Mouse (Mus musculus): ENCODE results near the gene Bpifc. TPM values are rescaled to one million over a fixed set of nuclear protein-coding genes. Genes with fewer than 3 reads are reported as not detected.

Bpifc gene
- polyA plus RNA-seq (2015; fragmentation: Nextera tagmentation; extraction: Ambion mirVana), result 0.04 TPM in 1 of 2 replicates, not detected in the other

- no peaks in the 10 kb centered on the region for H3K36me3 ChIP-seq (ENCODE audit: control insufficient read depth, insufficient read depth)
- no peak for ATAC-seq (ENCODE audit: low read depth)
- H3K27ac ChIP-seq (ENCODE audit: low read length), result no peak within 1 kb of the TSS
- H3K9ac ChIP-seq (ENCODE audit: low read depth, low read length), result no peak within 1 kb of the TSS
- no peaks in the 10 kb centered on the region for H3K9me3 ChIP-seq (replicated peaks; ENCODE audit: control insufficient read depth, low read length)
- no peaks in the 10 kb centered on the region for H3K4me1 ChIP-seq (ENCODE audit: control insufficient read depth, low read depth, low read length)
- no peaks in the 10 kb centered on the region for H3K27me3 ChIP-seq (ENCODE audit: control insufficient read depth, insufficient read depth, low read depth, low read length)
- no peak within 1 kb of the TSS for H3K4me2 ChIP-seq (ENCODE audit: low read depth, low read length)
- no peak within 1 kb of the TSS for H3K4me3 ChIP-seq (ENCODE audit: low read depth, low read length)
- 73% methylated on average over 2 of the region's 2 CpGs for WGBS (ENCODE audit: insufficient replicate concordance)
Measured at GRCm38 (mm10) chr10:86011781-86012180, at the start of gene Bpifc. Gene Bpifc (minus strand): TSS chr10:86011895.

GRCm38 (mm10) chr10:86060267-86060666, 48.6 kb upstream of the Bpifc start:
- 68% methylated on average over 3 of the region's 3 CpGs for WGBS (ENCODE audit: insufficient replicate concordance)

GRCm38 (mm10) chr10:86057712-86058111, 46.0 kb upstream of the Bpifc start:
- Histone ChIP-seq H3K27me3 (ENCODE audit: control insufficient read depth, insufficient read depth, low read depth, low read length) (no peaks in the 10 kb centered on the region), H3K27ac (ENCODE audit: low read length) (no peak overlapping the region), H3K4me2 (ENCODE audit: low read depth, low read length) (no peak overlapping the region), H3K4me1 (ENCODE audit: control insufficient read depth, low read depth, low read length) (peaks cover 8% of the 10 kb centered on the region), H3K9me3 (replicated peaks; ENCODE audit: control insufficient read depth, low read length) (no peaks in the 10 kb centered on the region), H3K4me3 (ENCODE audit: low read depth, low read length) (no peak overlapping the region), H3K9ac (ENCODE audit: low read depth, low read length) (no peak overlapping the region), H3K36me3 (ENCODE audit: control insufficient read depth, insufficient read depth) (0 out of 2 replicates have a peak, but pooled peaks cover 5% of the 10 kb centered on the region)
- ATAC-seq (ENCODE audit: low read depth), result no peak
- 83% methylated on average over 2 of the region's 2 CpGs for WGBS (ENCODE audit: insufficient replicate concordance)

More at GRCm38 (mm10) chr10:86060267-86060666, 48.6 kb upstream of the Bpifc start:
- Histone ChIP-seq H3K27ac (ENCODE audit: low read length) (no peak overlapping the region), H3K27me3 (ENCODE audit: control insufficient read depth, insufficient read depth, low read depth, low read length) (no peaks in the 10 kb centered on the region), H3K9me3 (replicated peaks; ENCODE audit: control insufficient read depth, low read length) (no peaks in the 10 kb centered on the region), H3K4me3 (ENCODE audit: low read depth, low read length) (no peak overlapping the region), H3K4me2 (ENCODE audit: low read depth, low read length) (no peak overlapping the region), H3K36me3 (ENCODE audit: control insufficient read depth, insufficient read depth) (no peaks in the 10 kb centered on the region), H3K9ac (ENCODE audit: low read depth, low read length) (no peak overlapping the region), H3K4me1 (ENCODE audit: control insufficient read depth, low read depth, low read length) (no peaks in the 10 kb centered on the region)
- no peak for ATAC-seq (ENCODE audit: low read depth)

GRCm38 (mm10) chr10:86057286-86057685, 45.6 kb upstream of the Bpifc start:
- H3K4me2 ChIP-seq (ENCODE audit: low read depth, low read length), result no peak overlapping the region
- WGBS (ENCODE audit: insufficient replicate concordance), result 90% methylated on average over 11 of the region's 11 CpGs
- no peak for ATAC-seq (ENCODE audit: low read depth)

GRCm38 (mm10) chr10:86056297-86056903, 44.7 kb upstream of the Bpifc start:
- no peaks in the 10 kb centered on the region for H3K9me3 ChIP-seq (replicated peaks; ENCODE audit: control insufficient read depth, low read length)
- ATAC-seq (ENCODE audit: low read depth), result no peak
- H3K27ac ChIP-seq (ENCODE audit: low read length), result no peak overlapping the region
- H3K4me1 ChIP-seq (ENCODE audit: control insufficient read depth, low read depth, low read length), result peaks cover 13% of the 10 kb centered on the region
- no peak overlapping the region for H3K4me2 ChIP-seq (ENCODE audit: low read depth, low read length)
- 80% methylated on average over 8 of the region's 8 CpGs for WGBS (ENCODE audit: insufficient replicate concordance)
- H3K36me3 ChIP-seq (ENCODE audit: control insufficient read depth, insufficient read depth), result peaks cover 7% of the 10 kb centered on the region
- no peak overlapping the region for H3K4me3 ChIP-seq (ENCODE audit: low read depth, low read length)
- no peak overlapping the region for H3K9ac ChIP-seq (ENCODE audit: low read depth, low read length)
- H3K27me3 ChIP-seq (ENCODE audit: control insufficient read depth, insufficient read depth, low read depth, low read length), result no peaks in the 10 kb centered on the region

More at GRCm38 (mm10) chr10:86057286-86057685, 45.6 kb upstream of the Bpifc start:
- H3K27ac ChIP-seq (ENCODE audit: low read length), result no peak overlapping the region
- no peaks in the 10 kb centered on the region for H3K9me3 ChIP-seq (replicated peaks; ENCODE audit: control insufficient read depth, low read length)
- H3K4me1 ChIP-seq (ENCODE audit: control insufficient read depth, low read depth, low read length), result peaks cover 8% of the 10 kb centered on the region
- 0 out of 2 replicates have a peak, but pooled peaks cover 5% of the 10 kb centered on the region for H3K36me3 ChIP-seq (ENCODE audit: control insufficient read depth, insufficient read depth)
- H3K9ac ChIP-seq (ENCODE audit: low read depth, low read length), result no peak overlapping the region
- H3K27me3 ChIP-seq (ENCODE audit: control insufficient read depth, insufficient read depth, low read depth, low read length), result no peaks in the 10 kb centered on the region
- H3K4me3 ChIP-seq (ENCODE audit: low read depth, low read length), result no peak overlapping the region

- Histone ChIP-seq H3K4me2 (ENCODE audit: low read depth, low read length) (no peak overlapping the region), H3K27me3 (ENCODE audit: control insufficient read depth, insufficient read depth, low read depth, low read length) (no peaks in the 10 kb centered on the region), H3K9ac (ENCODE audit: low read depth, low read length) (no peak overlapping the region), H3K4me1 (ENCODE audit: control insufficient read depth, low read depth, low read length) (peaks cover 13% of the 10 kb centered on the region), H3K9me3 (replicated peaks; ENCODE audit: control insufficient read depth, low read length) (no peaks in the 10 kb centered on the region), H3K36me3 (ENCODE audit: control insufficient read depth, insufficient read depth) (peaks cover 32% of the 10 kb centered on the region), H3K27ac (ENCODE audit: low read length) (peak overlapping the region; percentile 45; the same call in 1 of the 2 replicates), H3K4me3 (ENCODE audit: low read depth, low read length) (no peak overlapping the region)
- WGBS (ENCODE audit: insufficient replicate concordance), result 30% methylated on average over 10 of the region's 10 CpGs
- peak; percentile 75 for ATAC-seq (ENCODE audit: low read depth)
Measured at GRCm38 (mm10) chr10:86052818-86053522, 41.3 kb upstream of the Bpifc start.

- ATAC-seq (ENCODE audit: low read depth), result no peak
- H3K4me3 ChIP-seq (ENCODE audit: low read depth, low read length), result no peak overlapping the region
- no peak overlapping the region for H3K27ac ChIP-seq (ENCODE audit: low read length)
- WGBS (ENCODE audit: insufficient replicate concordance), result 85% methylated on average over 2 of the region's 2 CpGs
- no peak overlapping the region for H3K4me2 ChIP-seq (ENCODE audit: low read depth, low read length)
- no peaks in the 10 kb centered on the region for H3K27me3 ChIP-seq (ENCODE audit: control insufficient read depth, insufficient read depth, low read depth, low read length)
- H3K9ac ChIP-seq (ENCODE audit: low read depth, low read length), result no peak overlapping the region
- no peaks in the 10 kb centered on the region for H3K9me3 ChIP-seq (replicated peaks; ENCODE audit: control insufficient read depth, low read length)
- peaks cover 13% of the 10 kb centered on the region for H3K4me1 ChIP-seq (ENCODE audit: control insufficient read depth, low read depth, low read length)
- peaks cover 53% of the 10 kb centered on the region for H3K36me3 ChIP-seq (ENCODE audit: control insufficient read depth, insufficient read depth)
Measured at GRCm38 (mm10) chr10:86050522-86050921, 38.8 kb upstream of the Bpifc start.

- no peaks in the 10 kb centered on the region for H3K9me3 ChIP-seq (replicated peaks; ENCODE audit: control insufficient read depth, low read length)
- no peak overlapping the region for H3K4me3 ChIP-seq (ENCODE audit: low read depth, low read length)
- H3K36me3 ChIP-seq (ENCODE audit: control insufficient read depth, insufficient read depth), result peaks cover 70% of the 10 kb centered on the region
- no peak overlapping the region for H3K27ac ChIP-seq (ENCODE audit: low read length)
- WGBS (ENCODE audit: insufficient replicate concordance), result 83% methylated on average over 9 of the region's 9 CpGs
- no peak overlapping the region for H3K4me2 ChIP-seq (ENCODE audit: low read depth, low read length)
- peaks cover 6% of the 10 kb centered on the region for H3K4me1 ChIP-seq (ENCODE audit: control insufficient read depth, low read depth, low read length)
- H3K27me3 ChIP-seq (ENCODE audit: control insufficient read depth, insufficient read depth, low read depth, low read length), result no peaks in the 10 kb centered on the region
- no peak overlapping the region for H3K9ac ChIP-seq (ENCODE audit: low read depth, low read length)
- ATAC-seq (ENCODE audit: low read depth), result no peak
Measured at GRCm38 (mm10) chr10:86047786-86048185, 36.1 kb upstream of the Bpifc start.

GRCm38 (mm10) chr10:86046371-86046770, 34.7 kb upstream of the Bpifc start:
- H3K4me1 ChIP-seq (ENCODE audit: control insufficient read depth, low read depth, low read length), result no peaks in the 10 kb centered on the region; the same call in 1 of the 2 replicates
- H3K9ac ChIP-seq (ENCODE audit: low read depth, low read length), result no peak overlapping the region
- no peak overlapping the region for H3K4me3 ChIP-seq (ENCODE audit: low read depth, low read length)
- H3K9me3 ChIP-seq (replicated peaks; ENCODE audit: control insufficient read depth, low read length), result no peaks in the 10 kb centered on the region
- ATAC-seq (ENCODE audit: low read depth), result no peak
- no peak overlapping the region for H3K4me2 ChIP-seq (ENCODE audit: low read depth, low read length)
- 91% methylated on average over 1 of the region's 1 CpGs for WGBS (ENCODE audit: insufficient replicate concordance)
- H3K27me3 ChIP-seq (ENCODE audit: control insufficient read depth, insufficient read depth, low read depth, low read length), result no peaks in the 10 kb centered on the region
- H3K27ac ChIP-seq (ENCODE audit: low read length), result no peak overlapping the region
- peaks cover 78% of the 10 kb centered on the region for H3K36me3 ChIP-seq (ENCODE audit: control insufficient read depth, insufficient read depth)

All from liver, embryonic 16.5 days (tissue).